Mouse (Mus musculus): Measurements from ENCODE around the gene Nodal.

GRCm38 (mm10) chr10:61422861-61423260 is 5.1 kb downstream of the Nodal start:
- TF ChIP-seq CTCF (IDR thresholded peaks at IDR 0.05; ENCODE audit: insufficient read depth, low read length) (no peak), POLR2A (IDR thresholded peaks at IDR 0.05; ENCODE audit: borderline replicate concordance, extremely low read depth, low read depth, low read length) (no peak)
